Mouse (Mus musculus): ENCODE data around the gene Tnip3.

The Tnip3 gene

DNA sequence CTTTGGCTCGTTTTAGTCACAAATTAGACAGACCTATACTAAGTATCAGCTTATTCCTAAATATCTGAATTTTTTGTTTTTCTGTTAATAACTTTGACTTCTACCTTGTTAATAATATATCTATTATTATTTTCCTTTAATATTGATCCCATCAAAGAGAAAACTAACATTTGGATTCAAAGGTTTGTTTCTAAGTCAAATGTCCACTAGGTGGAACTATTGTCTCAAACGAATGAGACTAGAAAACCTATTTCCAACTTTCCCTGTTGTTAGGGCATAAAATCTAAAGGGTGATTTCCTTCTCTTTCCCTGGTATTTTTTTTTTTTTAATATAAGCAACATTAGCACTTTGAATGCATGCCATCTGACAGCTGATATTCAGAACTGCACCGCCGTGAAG lies 126.3 kb downstream of the Tnip3 start:
- DNase-seq: no peak

DNA sequence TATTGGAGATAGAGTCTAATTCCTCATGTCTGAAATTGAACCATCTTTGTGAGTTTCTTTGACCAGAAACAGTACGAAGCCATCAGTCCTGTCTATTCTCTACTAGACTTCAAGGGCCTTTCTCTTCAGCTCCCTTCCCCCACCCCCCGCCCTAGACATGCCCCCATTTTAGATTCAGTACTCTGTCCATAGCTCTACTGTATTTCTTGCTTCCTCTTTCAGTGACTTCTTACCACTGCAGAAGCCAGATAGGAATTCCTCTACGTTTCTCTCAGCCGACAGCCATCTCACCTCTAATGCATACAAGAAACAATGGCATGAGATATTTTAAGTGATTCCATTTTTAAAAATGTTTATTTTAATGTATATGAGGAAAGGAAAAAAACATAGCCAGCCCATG lies 136.2 kb downstream of the Tnip3 start:
- DNase-seq: no peak

DNA sequence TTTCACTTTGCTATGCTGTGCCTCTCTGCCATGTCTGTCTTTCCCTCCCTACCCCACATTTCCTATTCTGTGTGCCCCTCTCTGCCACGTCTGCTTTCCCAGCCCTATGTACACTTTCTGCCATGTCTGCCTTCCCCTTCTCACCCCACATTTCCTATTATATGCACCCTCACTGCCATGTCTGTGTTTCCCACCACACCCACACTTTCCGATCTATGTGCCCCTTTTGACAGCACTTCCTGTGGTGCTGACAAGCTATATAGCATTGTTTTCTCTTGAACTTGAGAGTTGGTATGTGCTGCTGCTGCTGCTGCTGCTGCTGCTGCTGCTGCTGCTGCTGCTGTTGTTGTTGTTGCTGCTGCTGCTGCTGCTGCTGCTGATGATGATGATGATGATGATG lies 136.9 kb downstream of the Tnip3 start:
- DNase-seq: peak; percentile 44

DNA sequence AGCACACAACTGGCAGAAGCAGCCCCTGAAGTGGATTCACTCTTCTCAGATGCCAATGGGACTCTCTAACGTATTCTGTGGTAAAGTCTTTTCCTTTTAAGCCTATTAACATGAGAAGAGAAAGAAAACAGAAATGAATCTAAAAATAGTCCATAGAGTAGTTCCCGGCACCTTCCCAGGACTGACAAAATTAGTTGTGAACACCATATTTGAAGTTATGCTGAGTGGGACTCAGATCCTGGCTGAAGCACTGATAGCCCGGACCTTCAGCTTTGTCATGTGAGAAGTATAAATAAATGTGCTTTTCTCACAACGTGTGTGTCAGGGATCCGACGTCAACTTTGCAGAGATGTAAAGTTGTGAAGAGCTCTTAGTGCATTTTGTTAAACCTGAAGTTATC lies 138.9 kb downstream of the Tnip3 start:
- no peak for DNase-seq

DNA sequence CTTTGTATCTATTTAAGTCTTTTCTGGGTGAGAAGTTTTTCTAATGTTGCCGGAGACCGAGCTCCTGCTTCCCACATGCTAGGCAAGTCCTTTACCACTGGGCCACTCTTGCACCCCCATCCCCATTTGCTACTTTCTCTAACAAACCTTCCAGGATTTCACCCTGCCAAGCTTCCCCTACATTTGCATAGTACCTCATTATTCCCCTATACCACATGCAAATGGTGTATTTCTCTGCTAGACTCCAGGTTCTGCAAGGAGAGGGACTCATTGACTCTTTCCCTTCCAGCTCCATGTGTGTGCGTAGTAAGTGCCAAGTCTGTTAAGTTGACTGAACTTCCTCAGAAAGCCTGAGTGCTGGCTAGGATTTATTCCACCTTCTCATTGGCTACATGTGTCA lies 141.2 kb downstream of the Tnip3 start:
- DNase-seq: no peak

DNA sequence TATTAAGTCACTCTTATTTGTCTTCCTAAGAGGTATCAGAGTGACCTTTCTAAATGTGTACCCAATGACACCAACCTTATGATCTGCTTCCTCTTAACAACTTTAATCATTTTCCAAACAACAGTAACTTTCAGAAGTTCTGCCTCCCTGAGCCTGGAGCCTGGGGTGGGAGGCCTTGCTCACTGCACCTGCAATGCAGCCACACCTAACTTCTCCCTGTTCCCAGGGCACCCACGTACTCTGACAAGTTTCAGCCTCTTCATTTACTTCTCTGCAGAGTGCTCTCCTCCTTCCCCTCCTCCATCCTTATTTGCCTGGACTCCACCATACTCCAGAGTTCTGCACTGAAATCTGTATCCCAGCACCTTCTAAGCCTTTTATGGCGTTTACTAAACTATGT lies 144.9 kb downstream of the Tnip3 start:
- no peak for DNase-seq

DNA sequence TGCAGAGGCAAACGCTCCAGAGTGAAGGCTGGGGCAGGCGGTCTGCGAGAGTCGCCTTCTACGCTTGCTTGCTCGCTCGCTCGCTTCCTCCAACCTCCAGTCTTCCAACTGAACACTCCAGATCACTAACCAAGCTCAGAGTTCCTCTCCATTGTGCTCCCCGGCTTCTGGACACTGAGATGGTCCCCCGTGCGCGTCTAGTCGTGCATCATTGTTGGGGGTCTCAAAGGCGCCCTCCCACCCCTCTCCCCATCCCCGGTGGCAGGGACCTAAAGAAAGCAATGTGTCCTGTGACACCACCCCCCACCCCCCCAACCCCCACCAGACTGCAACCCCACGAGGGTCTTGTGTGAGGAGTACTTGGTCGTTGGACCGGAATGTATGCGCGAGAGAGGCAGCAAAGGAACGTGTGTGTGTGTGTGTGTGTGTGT lies 145.9 kb downstream of the Tnip3 start:
- peak; percentile 4 for DNase-seq

DNA sequence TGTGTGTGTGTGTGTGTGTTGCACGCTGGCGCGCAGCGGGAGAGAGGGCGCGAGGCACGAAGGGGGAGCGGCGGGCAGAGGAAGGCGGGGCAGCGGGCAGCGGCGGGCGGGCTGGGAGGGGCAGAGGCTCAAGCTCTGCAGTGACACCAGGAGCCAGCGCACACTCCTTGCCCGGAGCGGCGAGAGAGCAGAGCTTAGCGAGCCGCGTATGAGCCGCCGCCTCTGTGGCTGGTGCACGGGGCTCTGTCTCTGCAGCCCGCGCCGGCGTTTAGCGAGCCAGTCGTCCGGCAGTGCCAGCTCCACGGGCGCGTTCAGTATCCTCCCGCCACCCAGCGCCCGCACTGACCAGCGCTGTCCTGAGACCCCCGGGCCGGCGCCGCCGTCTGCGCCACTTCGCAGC lies 146.3 kb downstream of the Tnip3 start, which contains the start of gene Ndnf:
TSS of gene Ndnf (plus strand) at position 140 of the 400 bp plus-strand sequence.
- peak; percentile 48 for DNase-seq

DNA sequence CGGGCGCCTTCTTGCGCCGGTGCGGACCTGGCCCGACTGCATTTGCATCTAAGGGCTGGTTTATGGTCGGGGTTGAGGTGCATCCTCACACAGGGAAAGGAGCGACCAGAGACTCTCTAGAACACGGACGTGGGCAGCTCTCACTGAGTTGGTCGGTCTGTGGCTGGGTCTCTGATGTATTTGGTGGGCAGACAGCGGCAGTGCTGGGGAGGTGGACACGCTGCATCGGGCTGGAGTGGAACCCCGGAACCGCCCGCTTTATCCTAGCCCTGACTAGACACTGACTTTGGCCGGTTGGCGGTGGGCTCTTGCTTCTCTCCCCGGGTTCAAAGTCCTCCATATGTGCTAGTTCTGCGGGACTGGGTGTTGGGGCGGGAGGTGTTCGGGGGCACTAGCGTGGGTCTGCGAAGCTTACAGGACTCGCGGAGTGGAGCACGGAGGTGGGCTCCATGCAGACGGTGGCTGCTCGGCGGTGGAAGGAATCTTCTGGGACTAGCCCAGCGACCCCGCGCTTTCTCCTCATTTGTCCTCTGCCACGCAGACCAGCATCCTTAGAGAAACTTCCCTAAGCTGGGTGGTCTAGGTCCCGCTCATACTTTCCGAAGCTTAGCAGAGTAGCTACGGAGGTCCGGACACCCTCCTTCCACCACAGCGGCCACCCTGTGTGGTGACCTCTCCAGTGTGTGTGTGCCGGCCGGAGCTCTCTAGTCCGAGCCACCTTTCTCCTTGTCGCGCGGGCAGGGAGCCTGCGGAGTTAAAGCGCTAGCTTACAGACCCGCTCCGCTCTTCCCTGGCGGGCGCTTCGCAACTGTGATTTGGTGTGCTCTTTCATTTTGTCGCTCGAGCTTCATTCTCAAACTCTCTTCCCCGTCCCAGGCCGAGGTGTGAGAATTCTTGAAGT lies 147.3 kb downstream of the Tnip3 start:
- DNase-seq: peak; percentile 23

All from thymus, postnatal 14 days (tissue).